Mouse (Mus musculus) spleen, adult 2 months (tissue): ENCODE measurements around the gene Dctd.
"Not testable (repeated sequence)": the region's sequence is repeated elsewhere in the genome, so short reads cannot be mapped to it uniquely, and the experiment has no call there.

Source experiments
- CTCF ChIP-seq: fragments of 200-500 bp; IDR thresholded peaks from 2 replicates; pipeline ENCODE4 v1.5.1; 2011; ENCODE audit warnings: mild to moderate bottlenecking, inconsistent platforms; ENCODE audit not compliant: insufficient read depth, insufficient read length, insufficient replicate concordance; ENCODE audit errors: extremely low read depth
- POLR2A ChIP-seq: fragments of 200-500 bp; IDR thresholded peaks from 2 replicates; pipeline ENCODE4 v1.6.1; 2011; ENCODE audit warnings: low read depth, low read length, inconsistent platforms

DNA sequence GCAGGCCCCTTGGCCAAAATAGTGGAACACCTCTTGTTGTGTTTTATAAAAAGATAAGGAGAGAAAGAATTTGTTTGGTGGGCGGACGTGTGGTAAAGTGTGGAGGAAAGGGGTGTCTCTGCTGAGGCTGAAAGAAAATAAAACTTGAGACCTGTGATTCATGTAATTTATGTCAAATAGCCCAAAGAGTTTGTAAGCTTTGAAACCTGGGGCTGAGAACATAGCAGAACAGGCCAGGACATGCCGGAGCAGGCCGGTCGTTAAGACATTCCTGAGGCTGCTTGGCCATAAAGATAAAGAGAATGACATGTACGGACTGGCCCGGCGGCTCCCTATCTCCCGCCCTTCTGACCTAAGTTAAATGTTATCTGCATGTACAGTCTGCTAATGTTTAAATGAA, 81.3 kb downstream of the Dctd start:
- not testable (repeated sequence) for TF ChIP-seq CTCF, POLR2A
